In genomic region chr5:85795531-85796197, GRCm38 (mm10) we compare ENCODE assay signal across 18 mouse cellular contexts.
DNase-seq lines count a peak whose midpoint lies in the region; ATAC-seq and TF ChIP-seq lines count a peak whose summit lies in the region.
"Had no signal": no experiment of that assay in that cellular context is flagged by ENCODE, and none has a peak within 500 bp of the region (broad histone marks: within the 10 kb centered on the region; RNA-seq: fewer than 3 reads in every experiment).

No protein-coding gene starts in this region.

- TF ChIP-seq EP300 in lung, postnatal 0 days (IDR thresholded peaks at IDR 0.05) = no peak

- ATAC-seq in forebrain, postnatal 0 days = 0 out of 2 replicates have a peak, but pooled peaks have one; percentile 27
- no peak for ATAC-seq in forebrain, embryonic 15.5 days (replicated peaks)
- no peak for ATAC-seq in lung, postnatal 0 days
- ATAC-seq: hindbrain, postnatal 0 days; midbrain, embryonic 15.5 days had no signal

- no peak for DNase-seq in forebrain, postnatal 0 days
- DNase-seq in layer of hippocampus, adult 2 months (ENCODE audit: low spot score in 2 of 2) = no peak
- no peak for DNase-seq in layer of hippocampus, adult 9-10 months (ENCODE audit: low spot score)
- peak; percentile 9 for DNase-seq in lung, postnatal 0 days (ENCODE audit: low spot score)
- DNase-seq in lung, postnatal 36 days = no peak
- DNase-seq in embryo, embryonic 10 days (ENCODE audit: low spot score) = no peak
- DNase-seq: adrenal gland, adult 2 months; cerebellum, adult 11 months; cerebellum, postnatal 14 days; gastrocnemius, postnatal 25 days; kidney, adult 2 months; kidney, postnatal 25 days had no signal

- no peaks in the 10 kb centered on the region for H3K4me1 ChIP-seq in forebrain, postnatal 0 days (ENCODE audit: insufficient read depth)
- H3K4me1 ChIP-seq in forebrain, embryonic 15.5 days = no peaks in the 10 kb centered on the region
- H3K4me1 ChIP-seq in lung, postnatal 0 days (ENCODE audit: insufficient read depth, low read depth, low read length) = no peaks in the 10 kb centered on the region
- no peaks in the 10 kb centered on the region for H3K4me1 ChIP-seq in olfactory bulb, adult 2 months (ENCODE audit: control insufficient read depth, insufficient read depth, low read length)
- H3K4me1 ChIP-seq: liver, embryonic 15.5 days; midbrain, embryonic 15.5 days had no signal

- H3K9ac ChIP-seq in forebrain, postnatal 0 days = no peak overlapping the region
- H3K9ac ChIP-seq in forebrain, embryonic 15.5 days (replicated peaks) = no peak overlapping the region
- no peak overlapping the region for H3K9ac ChIP-seq in lung, postnatal 0 days (replicated peaks; ENCODE audit: low read depth)
- H3K9ac ChIP-seq: liver, embryonic 15.5 days; midbrain, embryonic 15.5 days had no signal

- no peak overlapping the region for H3K27ac ChIP-seq in forebrain, postnatal 0 days (ENCODE audit: low read depth, low read length)
- no peak overlapping the region for H3K27ac ChIP-seq in forebrain, embryonic 15.5 days (replicated peaks)
- no peak overlapping the region for H3K27ac ChIP-seq in layer of hippocampus, adult 2 months
- no peak overlapping the region for H3K27ac ChIP-seq in lung, postnatal 0 days (ENCODE audit: low read length)
- 0 out of 2 replicates have a peak overlapping the region, but pooled peaks have one; percentile 10 for H3K27ac ChIP-seq in olfactory bulb, adult 2 months (ENCODE audit: insufficient read depth, low read depth, low read length)
- H3K27ac ChIP-seq: hindbrain, postnatal 0 days; liver, embryonic 15.5 days; midbrain, embryonic 15.5 days had no signal

- H3K4me3 ChIP-seq in forebrain, postnatal 0 days (ENCODE audit: low read depth, low read length) = no peak overlapping the region
- no peak overlapping the region for H3K4me3 ChIP-seq in forebrain, embryonic 15.5 days
- H3K4me3 ChIP-seq in layer of hippocampus, adult 2 months = peak overlapping the region; percentile 23; the same call in 1 of the 2 replicates
- 0 out of 2 replicates have a peak overlapping the region, but pooled peaks have one; percentile 2 for H3K4me3 ChIP-seq in lung, postnatal 0 days (ENCODE audit: low read depth, low read length)
- H3K4me3 ChIP-seq in olfactory bulb, adult 2 months (ENCODE audit: insufficient read depth, low read depth, low read length) = no peak overlapping the region
- H3K4me3 ChIP-seq: erythroblast, embryonic 14.5 days; liver, embryonic 15.5 days; midbrain, embryonic 15.5 days had no signal

- no peaks in the 10 kb centered on the region for H3K27me3 ChIP-seq in forebrain, postnatal 0 days (ENCODE audit: insufficient read depth, low read length)
- no peaks in the 10 kb centered on the region for H3K27me3 ChIP-seq in forebrain, embryonic 15.5 days
- H3K27me3 ChIP-seq in lung, postnatal 0 days (replicated peaks; ENCODE audit: insufficient read depth, low read length) = no peaks in the 10 kb centered on the region
- H3K27me3 ChIP-seq: liver, embryonic 15.5 days; midbrain, embryonic 15.5 days had no signal

- no peak for TF ChIP-seq POLR2A in olfactory bulb, adult 2 months (IDR thresholded peaks at IDR 0.05; ENCODE audit: insufficient read depth, low read depth, low read length)

- no peak for TF ChIP-seq CTCF in forebrain, postnatal 0 days (IDR thresholded peaks at IDR 0.05; ENCODE audit: low read depth)
- no peak for TF ChIP-seq CTCF in layer of hippocampus, adult 2 months (conservative IDR thresholded peaks at IDR 0.05)
- no peak for TF ChIP-seq CTCF in lung, postnatal 0 days (IDR thresholded peaks at IDR 0.05)
- TF ChIP-seq CTCF in olfactory bulb, adult 2 months (IDR thresholded peaks at IDR 0.05; ENCODE audit: insufficient read depth, low read depth, low read length) = no peak

- H3K4me2 ChIP-seq in forebrain, postnatal 0 days (ENCODE audit: low read depth) = no peak overlapping the region
- H3K4me2 ChIP-seq in forebrain, embryonic 15.5 days (replicated peaks) = no peak overlapping the region
- H3K4me2 ChIP-seq in lung, postnatal 0 days (replicated peaks; ENCODE audit: low read depth, low read length) = peak overlapping the region; percentile 22
- H3K4me2 ChIP-seq: liver, embryonic 15.5 days; midbrain, embryonic 15.5 days had no signal

- no peaks in the 10 kb centered on the region for H3K36me3 ChIP-seq in forebrain, postnatal 0 days (ENCODE audit: insufficient read depth)
- H3K36me3 ChIP-seq in forebrain, embryonic 15.5 days = no peaks in the 10 kb centered on the region
- no peaks in the 10 kb centered on the region for H3K36me3 ChIP-seq in lung, postnatal 0 days (ENCODE audit: insufficient read depth, low read length)
- H3K36me3 ChIP-seq: liver, embryonic 15.5 days; midbrain, embryonic 15.5 days had no signal

- H3K9me3 ChIP-seq in forebrain, postnatal 0 days (ENCODE audit: low read length) = no peaks in the 10 kb centered on the region
- H3K9me3 ChIP-seq in forebrain, embryonic 15.5 days = no peaks in the 10 kb centered on the region
- H3K9me3 ChIP-seq in lung, postnatal 0 days (ENCODE audit: low read length) = no peaks in the 10 kb centered on the region
- H3K9me3 ChIP-seq: liver, embryonic 15.5 days; midbrain, embryonic 15.5 days had no signal

- 67% methylated on average over 14 of the region's 14 CpGs for WGBS in forebrain, postnatal 0 days
- WGBS in forebrain, embryonic 15.5 days = 62% methylated on average over 14 of the region's 14 CpGs
- 45% methylated on average over 14 of the region's 14 CpGs for WGBS in lung, postnatal 0 days
- 50% methylated on average over 14 of the region's 14 CpGs for WGBS in olfactory bulb, adult 2 months

Comparison
In these comparisons a context has a peak if more than half of its experiments do, and no peak if none do; other contexts are left out.
1. H3K4me3 ChIP-seq: peak in layer of hippocampus, adult 2 months (single experiment) and lung, postnatal 0 days (single experiment); none in forebrain, postnatal 0 days (single experiment), forebrain, embryonic 15.5 days (single experiment) and olfactory bulb, adult 2 months (single experiment).